In genomic region chr16:33062682-33063131, GRCm38 (mm10) we compare ENCODE assay signal across 8 mouse cellular contexts. TPM values are rescaled to one million over a fixed set of nuclear protein-coding genes. Genes with fewer than 3 reads are reported as not detected.
DNase-seq lines count a peak whose midpoint lies in the region; ATAC-seq and TF ChIP-seq lines count a peak whose summit lies in the region.

No protein-coding gene starts in this region.

- H3K9ac ChIP-seq in forebrain, embryonic 13.5 days: peak overlapping the region; percentile 85
- peak overlapping the region; percentile 70 for H3K9ac ChIP-seq in liver, embryonic 16.5 days (ENCODE audit: low read depth, low read length)

- no peaks in the 10 kb centered on the region for H3K9me3 ChIP-seq in forebrain, embryonic 13.5 days (replicated peaks)
- no peaks in the 10 kb centered on the region for H3K9me3 ChIP-seq in liver, embryonic 16.5 days (replicated peaks; ENCODE audit: control insufficient read depth, low read length)

- H3K27ac ChIP-seq in kidney, adult 2 months (ENCODE audit: insufficient read depth, low read depth, low read length): 0 out of 2 replicates have a peak overlapping the region, but pooled peaks have one; percentile 1
- peak overlapping the region; percentile 82 for H3K27ac ChIP-seq in forebrain, embryonic 13.5 days
- H3K27ac ChIP-seq in liver, embryonic 16.5 days (ENCODE audit: low read length): peak overlapping the region; percentile 18; the same call in 1 of the 2 replicates

- no peaks in the 10 kb centered on the region for H3K27me3 ChIP-seq in kidney, adult 2 months (replicated peaks; ENCODE audit: control insufficient read depth, insufficient read depth, low read length)
- H3K27me3 ChIP-seq in forebrain, embryonic 13.5 days: no peaks in the 10 kb centered on the region
- no peaks in the 10 kb centered on the region for H3K27me3 ChIP-seq in liver, embryonic 16.5 days (ENCODE audit: control insufficient read depth, insufficient read depth, low read depth, low read length)

- TF ChIP-seq POLR2A in kidney, adult 2 months (IDR thresholded peaks at IDR 0.05; ENCODE audit: low read depth, low read length): no peak

- H3K4me3 ChIP-seq in kidney, adult 2 months (ENCODE audit: insufficient read depth, low read depth, low read length): peak overlapping the region; percentile 68
- peak overlapping the region; percentile 78 for H3K4me3 ChIP-seq in forebrain, embryonic 13.5 days
- H3K4me3 ChIP-seq in liver, embryonic 16.5 days (ENCODE audit: low read depth, low read length): peak overlapping the region; percentile 84

- DNase-seq in kidney, adult 2 months: no peak
- no peak for DNase-seq in kidney, postnatal 14 days
- DNase-seq in adipocyte (ENCODE audit: low spot score): peak; percentile 46
- DNase-seq in kidney, postnatal 25 days: peak; percentile 67 to 84
- DNase-seq in retina, embryonic 14.5 days (ENCODE audit: low spot score): no peak

- peaks cover 19% of the 10 kb centered on the region for H3K4me1 ChIP-seq in kidney, adult 2 months (ENCODE audit: control insufficient read depth, insufficient read depth, low read length)
- H3K4me1 ChIP-seq in forebrain, embryonic 13.5 days: peaks cover 43% of the 10 kb centered on the region
- peaks cover 36% of the 10 kb centered on the region for H3K4me1 ChIP-seq in liver, embryonic 16.5 days (ENCODE audit: control insufficient read depth, low read depth, low read length)

- peaks cover 3% of the 10 kb centered on the region for H3K36me3 ChIP-seq in kidney, adult 2 months (ENCODE audit: control insufficient read depth, insufficient read depth, low read length)
- peaks cover 43% of the 10 kb centered on the region for H3K36me3 ChIP-seq in forebrain, embryonic 13.5 days (ENCODE audit: poor library complexity, severe bottlenecking)
- H3K36me3 ChIP-seq in liver, embryonic 16.5 days (ENCODE audit: control insufficient read depth, insufficient read depth): peaks cover 22% of the 10 kb centered on the region

- WGBS in kidney, adult 2 months: under 1% methylated on average over 35 of the region's 35 CpGs
- WGBS in forebrain, embryonic 13.5 days: under 1% methylated on average over 23 of the region's 35 CpGs
- under 1% methylated on average over 34 of the region's 35 CpGs for WGBS in liver, embryonic 16.5 days (ENCODE audit: insufficient replicate concordance)

- no peak for TF ChIP-seq CTCF in kidney, adult 2 months (conservative IDR thresholded peaks at IDR 0.05; ENCODE audit: insufficient read depth, insufficient read length, low read depth, low read length)

- peak overlapping the region; percentile 84 for H3K4me2 ChIP-seq in forebrain, embryonic 13.5 days
- H3K4me2 ChIP-seq in liver, embryonic 16.5 days (ENCODE audit: low read depth, low read length): peak overlapping the region; percentile 82

- no peak; the same call in 1 of the 2 replicates for ATAC-seq in forebrain, embryonic 13.5 days
- ATAC-seq in liver, embryonic 16.5 days (ENCODE audit: low read depth): peak; percentile 71
- peak; percentile 7; the same call in 1 of the 2 replicates for ATAC-seq in neutrophil, adult 5-6 weeks (ENCODE audit: extremely low read depth, insufficient number of reproducible peaks, low FRiP score, poor library complexity, severe bottlenecking)

RNA-seq across cellular contexts. Expression of gene Lmln, which starts 0.4 kb away (rescaled TPM):
- 3.1 and 4.8 TPM in 2 replicates for polyA plus RNA-seq in kidney, adult 2 months (2012; rRNA removed)
- 3.2 and 3.4 TPM in 2 replicates for polyA plus RNA-seq in forebrain, embryonic 13.5 days (2015; fragmentation: Nextera tagmentation; extraction: Ambion mirVana)
- polyA plus RNA-seq in liver, embryonic 16.5 days (2015; fragmentation: Nextera tagmentation; extraction: Ambion mirVana): 0.67 and 0.97 TPM in 2 replicates
- 0.70 and 1.6 TPM in 2 replicates for total RNA-seq in neutrophil, adult 5-6 weeks (2017)

RNA-seq across cellular contexts. Expression of gene Rpl35a, which starts 6.5 kb away (rescaled TPM):
- polyA plus RNA-seq in kidney, adult 2 months (2012; rRNA removed): 307 and 414 TPM in 2 replicates
- polyA plus RNA-seq in forebrain, embryonic 13.5 days (2015; fragmentation: Nextera tagmentation; extraction: Ambion mirVana): 664 and 784 TPM in 2 replicates
- polyA plus RNA-seq in liver, embryonic 16.5 days (2015; fragmentation: Nextera tagmentation; extraction: Ambion mirVana): 464 and 539 TPM in 2 replicates
- 1,140 and 1,232 TPM in 2 replicates for total RNA-seq in neutrophil, adult 5-6 weeks (2017)

RNA-seq across cellular contexts. Expression of gene Iqcg, which starts 6.7 kb away (rescaled TPM):
- polyA plus RNA-seq in kidney, adult 2 months (2012; rRNA removed): 2.8 and 3.8 TPM in 2 replicates
- 4.0 and 5.4 TPM in 2 replicates for polyA plus RNA-seq in forebrain, embryonic 13.5 days (2015; fragmentation: Nextera tagmentation; extraction: Ambion mirVana)
- polyA plus RNA-seq in liver, embryonic 16.5 days (2015; fragmentation: Nextera tagmentation; extraction: Ambion mirVana): 0.79 and 0.85 TPM in 2 replicates
- 0.61 and 0.70 TPM in 2 replicates for total RNA-seq in neutrophil, adult 5-6 weeks (2017)

Comparison
In these comparisons a context has a peak if more than half of its experiments do, and no peak if none do; other contexts are left out.
1. DNase-seq: peak in adipocyte (single experiment) and kidney, postnatal 25 days (2 of 2); none in kidney, adult 2 months (single experiment), kidney, postnatal 14 days (single experiment) and retina, embryonic 14.5 days (single experiment).
2. H3K27ac ChIP-seq: peak in every context shown above with its lines; median percentile 82 in forebrain, embryonic 13.5 days; 18 in liver, embryonic 16.5 days; 1 in kidney, adult 2 months.
3. Peak in every context shown above with its lines, with median percentiles within 50 percentile points of each other: H3K4me3 ChIP-seq.